Mouse (Mus musculus): ENCODE measurements at regions not wholly inside any gene's neighbourhood (a gene's known extent, or its start where the extent isn't known, plus 50 kb on each side); places are given as distances from the start of the nearest gene placed in this dataset.

DNA sequence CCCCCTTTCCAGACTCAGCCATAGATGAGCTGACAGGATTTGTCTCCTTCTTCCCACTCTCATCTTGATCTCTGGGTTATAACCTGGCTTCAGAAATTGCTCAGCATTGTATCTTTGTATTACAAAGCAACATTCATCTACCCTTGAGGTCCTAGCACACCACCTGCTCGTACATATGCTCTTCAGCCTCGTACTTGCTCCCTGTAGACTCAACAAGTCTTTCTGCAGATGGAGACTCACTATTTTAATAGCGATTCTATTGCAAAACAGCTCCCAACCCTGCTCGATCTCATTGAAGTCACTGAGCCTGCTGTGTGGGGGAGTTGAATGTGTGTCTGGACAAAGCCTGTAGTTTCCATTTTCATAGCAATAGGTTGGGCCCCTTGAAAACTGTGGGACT is 535.2 kb upstream of the Auts2 start:
- TF ChIP-seq ZNF384 (IDR thresholded peaks at IDR 0.05; ENCODE audit: low read depth, low read length): no peak
- TF ChIP-seq MAX (IDR thresholded peaks at IDR 0.05; ENCODE audit: low read length): no peak
- TF ChIP-seq RCOR1 (conservative IDR thresholded peaks at IDR 0.05; ENCODE audit: low read depth, low read length): no peak
- TF ChIP-seq POLR2AphosphoS2 (IDR thresholded peaks at IDR 0.05; ENCODE audit: low read depth, low read length): no peak
- TF ChIP-seq POLR2A (IDR thresholded peaks at IDR 0.05; ENCODE audit: low read depth, low read length): no peak
- no peak for TF ChIP-seq EP300 (IDR thresholded peaks at IDR 0.05; ENCODE audit: low read length)
- TF ChIP-seq ZKSCAN1 (IDR thresholded peaks at IDR 0.05; ENCODE audit: borderline replicate concordance, low read depth, low read length): no peak
- TF ChIP-seq HCFC1 (IDR thresholded peaks at IDR 0.05; ENCODE audit: low read depth, low read length): no peak
- no peak for TF ChIP-seq CTCF (conservative IDR thresholded peaks at IDR 0.05 in 1 of 2, IDR thresholded peaks at IDR 0.05 in 1 of 2; ENCODE audit: low read depth in 2 of 2, low read length in 2 of 2)
- no peak for TF ChIP-seq USF1 (IDR thresholded peaks at IDR 0.05; ENCODE audit: low read depth, low read length)
- no peak for TF ChIP-seq E2F4 (IDR thresholded peaks at IDR 0.05; ENCODE audit: insufficient replicate concordance, low read depth, low read length)
- TF ChIP-seq RAD21 (IDR thresholded peaks at IDR 0.05; ENCODE audit: low read depth, low read length): no peak
- TF ChIP-seq NRF1 (IDR thresholded peaks at IDR 0.05; ENCODE audit: low read depth, low read length): no peak
- no peak for TF ChIP-seq USF2 (conservative IDR thresholded peaks at IDR 0.05; ENCODE audit: low read depth, low read length)

All from CH12.LX (cell line).